Mouse (Mus musculus) intestine, postnatal 0 days (tissue): Measurements from ENCODE around the gene Arhgdia. TPM values are rescaled to one million over a fixed set of nuclear protein-coding genes. Genes with fewer than 3 reads are reported as not detected.
A peak's percentile ranks its signal among the peaks of the same experiment; 100 is the strongest.

Experiments used
- ATAC-seq: fragments of 200-750 bp; cut with Nextera tagmentation; 2 replicates; pipeline ENCODE4 v1.8.0; 2017; ENCODE audit warnings: mild to moderate bottlenecking, moderate TSS enrichment, moderate library complexity
- H3K27ac ChIP-seq: fragments of 300-500 bp; sonication (generic); 2 replicates; pipeline ENCODE4 v1.5.1; 2014; ENCODE audit warnings: mild to moderate bottlenecking, low read depth, low read length, moderate library complexity
- H3K27me3 ChIP-seq: fragments of 300-500 bp; sonication (generic); replicated peaks from 2 replicates; pipeline ENCODE4 v1.6.1; 2014; ENCODE audit warnings: low read length, mixed read lengths; ENCODE audit not compliant: control insufficient read depth, insufficient read depth
- H3K36me3 ChIP-seq: fragments of 300-500 bp; sonication (generic); 2 replicates; pipeline ENCODE4 v1.6.1; 2014; ENCODE audit warnings: mild to moderate bottlenecking, moderate library complexity; ENCODE audit not compliant: control insufficient read depth, insufficient read depth
- H3K4me1 ChIP-seq: fragments of 300-500 bp; sonication (generic); replicated peaks from 2 replicates; pipeline ENCODE4 v1.6.1; 2014; ENCODE audit warnings: antibody characterized with exemption, low read length, mixed read lengths; ENCODE audit not compliant: control insufficient read depth, insufficient read depth
- H3K4me2 ChIP-seq: fragments of 300-500 bp; sonication (generic); replicated peaks from 2 replicates; pipeline ENCODE4 v1.6.1; 2014; ENCODE audit warnings: low read depth, mild to moderate bottlenecking, moderate library complexity
- H3K4me3 ChIP-seq: fragments of 300-500 bp; sonication (generic); 2 replicates; pipeline ENCODE4 v1.5.1; 2014; ENCODE audit warnings: low read depth, low read length
- H3K9ac ChIP-seq: fragments of 300-500 bp; sonication (generic); 2 replicates; pipeline ENCODE4 v1.6.1; 2014; ENCODE audit warnings: mild to moderate bottlenecking, low read depth, low read length
- H3K9me3 ChIP-seq: fragments of 300-500 bp; sonication (generic); 2 replicates; pipeline ENCODE4 v1.6.1; 2016; ENCODE audit warnings: mixed run types; ENCODE audit not compliant: control insufficient read depth
- CTCF ChIP-seq: sonication (generic); IDR thresholded peaks from 2 replicates; pipeline ENCODE4 v1.5.1; 2016; ENCODE audit warnings: low read depth, mild to moderate bottlenecking, control low read depth, antibody characterized with exemption, moderate library complexity
- WGBS: fragments of 180-500 bp; shearing (Covaris S2); extraction: QIAGEN DNeasy Blood & Tissue Kit; methylation state at CpG from one replicate; pipeline ENCODE4 v1.1.7; 2014; 5-methylcytosine and 5-hydroxymethylcytosine counted together
- polyA plus RNA-seq: library from polyadenylated mRNA; unstranded; fragments of >200 nt; fragmentation: Nextera tagmentation; extraction: Ambion mirVana; gene quantifications from 2 replicates; pipeline ENCODE4 v1.2.1, GENCODE M21; 2015

Gene Arhgdia
- polyA plus RNA-seq, 1 experiment from 2014 or later = 493 TPM

DNA sequence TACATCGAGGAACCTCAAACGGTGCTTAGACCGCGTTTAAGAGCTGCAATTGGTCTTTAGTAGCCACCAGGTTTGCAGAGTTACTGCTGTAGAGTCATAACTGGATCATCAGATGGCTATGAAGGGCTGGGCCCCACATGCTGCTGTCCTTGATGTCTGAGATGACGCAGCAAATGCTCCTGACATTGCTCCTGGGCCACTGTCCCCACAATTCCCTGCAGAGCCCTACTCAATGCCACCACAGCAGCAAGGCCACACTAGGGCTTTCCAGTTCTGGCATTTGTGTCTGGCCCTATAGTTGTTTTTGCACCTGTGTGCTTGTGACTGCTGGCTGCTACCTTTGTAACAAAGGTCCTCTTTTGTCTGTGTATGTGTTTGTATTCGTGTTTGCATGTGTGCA lies 41.4 kb upstream of the Arhgdia start:
- Histone ChIP-seq H3K4me2 (no peak overlapping the region), H3K9me3 (no peaks in the 10 kb centered on the region), H3K4me1 (peaks cover 4% of the 10 kb centered on the region; the same call in 1 of the 2 replicates), H3K36me3 (peaks cover 57% of the 10 kb centered on the region), H3K27me3 (no peaks in the 10 kb centered on the region), H3K4me3 (no peak overlapping the region), H3K27ac (no peak overlapping the region), H3K9ac (no peak overlapping the region)
- WGBS = 85% methylated on average over 6 of the region's 6 CpGs
- no peak for TF ChIP-seq CTCF
- ATAC-seq = no peak

DNA sequence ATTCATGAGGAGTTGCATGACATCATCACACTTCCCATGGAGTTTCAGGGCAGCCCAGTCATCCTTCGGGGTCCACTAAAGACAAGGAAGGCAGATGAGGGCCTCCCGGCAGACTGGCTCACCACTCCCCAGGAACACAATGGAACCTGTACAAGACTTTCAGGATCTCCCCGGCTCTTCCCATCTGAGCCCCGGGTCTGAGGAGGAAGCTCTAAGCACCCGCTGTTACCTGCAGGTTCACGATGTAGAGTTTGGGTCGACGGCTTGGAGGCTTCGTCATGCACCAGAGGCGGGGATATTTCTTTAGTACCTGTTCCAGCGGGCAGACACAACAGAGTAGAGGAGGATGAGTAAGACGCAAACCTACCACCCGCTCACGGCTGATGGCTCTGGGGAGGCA lies 38.8 kb upstream of the Arhgdia start:
- H3K36me3 ChIP-seq = peaks cover 45% of the 10 kb centered on the region
- no peaks in the 10 kb centered on the region for H3K27me3 ChIP-seq
- H3K27ac ChIP-seq = no peak overlapping the region
- no peaks in the 10 kb centered on the region for H3K9me3 ChIP-seq
- no peak overlapping the region for H3K4me2 ChIP-seq
- H3K4me1 ChIP-seq = peaks cover 10% of the 10 kb centered on the region; the same call in 1 of the 2 replicates
- no peak overlapping the region for H3K4me3 ChIP-seq
- 94% methylated on average over 14 of the region's 14 CpGs for WGBS
- H3K9ac ChIP-seq = no peak overlapping the region
- no peak for TF ChIP-seq CTCF
- ATAC-seq = no peak

DNA sequence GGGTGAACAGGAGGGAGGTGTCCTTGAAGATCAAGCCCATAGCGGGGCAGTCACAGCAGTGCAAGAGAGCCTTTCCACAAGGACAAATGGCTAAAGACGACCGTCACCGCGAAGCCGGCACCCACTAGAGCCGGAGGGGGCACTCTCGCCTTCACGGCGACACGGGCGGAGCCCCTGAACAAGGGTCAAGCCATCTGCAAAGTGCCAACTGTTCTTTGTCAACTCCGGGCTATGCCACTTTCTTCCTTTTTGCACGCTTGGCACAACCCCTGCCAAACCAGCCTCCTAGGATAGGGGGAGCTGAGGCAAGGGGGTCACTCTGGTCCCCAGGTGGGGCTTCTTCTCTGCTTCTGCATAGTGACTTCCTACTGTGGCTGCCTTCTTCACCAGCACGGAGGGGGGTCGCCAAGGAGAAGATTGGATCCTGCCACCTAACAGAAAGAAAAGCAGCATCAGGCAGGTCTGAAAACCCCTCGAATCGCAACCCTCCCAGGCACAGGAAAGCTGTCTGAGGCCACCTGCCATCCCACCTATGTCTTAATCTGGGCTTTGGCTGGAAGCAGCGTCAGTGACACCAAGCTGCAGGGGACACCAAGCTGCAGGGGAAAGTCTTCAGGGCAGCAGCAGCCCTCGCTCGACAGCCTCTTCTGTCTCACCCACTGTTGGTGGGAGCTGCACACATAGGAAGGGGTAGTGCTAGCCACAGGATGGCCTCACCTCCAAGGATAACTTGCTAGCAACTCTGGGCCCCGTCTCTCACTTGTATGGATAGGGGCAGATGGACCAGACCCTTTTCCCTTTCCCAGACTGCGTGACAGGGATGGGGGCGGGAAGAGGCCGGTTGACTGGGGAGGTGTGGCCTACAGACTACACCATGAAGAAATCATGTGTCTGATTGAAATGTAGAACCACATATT lies 37.5 kb upstream of the Arhgdia start:
- Histone ChIP-seq H3K9me3 (no peaks in the 10 kb centered on the region), H3K4me1 (peaks cover 10% of the 10 kb centered on the region; the same call in 1 of the 2 replicates), H3K36me3 (peaks cover 55% of the 10 kb centered on the region), H3K9ac (no peak overlapping the region), H3K27me3 (no peaks in the 10 kb centered on the region), H3K27ac (0 out of 2 replicates have a peak overlapping the region, but pooled peaks have one; percentile 98), H3K4me3 (no peak overlapping the region), H3K4me2 (0 out of 2 replicates have a peak overlapping the region, but pooled peaks have one; percentile 84)
- 85% methylated on average over 25 of the region's 25 CpGs for WGBS
- no peak for TF ChIP-seq CTCF
- ATAC-seq = no peak

DNA sequence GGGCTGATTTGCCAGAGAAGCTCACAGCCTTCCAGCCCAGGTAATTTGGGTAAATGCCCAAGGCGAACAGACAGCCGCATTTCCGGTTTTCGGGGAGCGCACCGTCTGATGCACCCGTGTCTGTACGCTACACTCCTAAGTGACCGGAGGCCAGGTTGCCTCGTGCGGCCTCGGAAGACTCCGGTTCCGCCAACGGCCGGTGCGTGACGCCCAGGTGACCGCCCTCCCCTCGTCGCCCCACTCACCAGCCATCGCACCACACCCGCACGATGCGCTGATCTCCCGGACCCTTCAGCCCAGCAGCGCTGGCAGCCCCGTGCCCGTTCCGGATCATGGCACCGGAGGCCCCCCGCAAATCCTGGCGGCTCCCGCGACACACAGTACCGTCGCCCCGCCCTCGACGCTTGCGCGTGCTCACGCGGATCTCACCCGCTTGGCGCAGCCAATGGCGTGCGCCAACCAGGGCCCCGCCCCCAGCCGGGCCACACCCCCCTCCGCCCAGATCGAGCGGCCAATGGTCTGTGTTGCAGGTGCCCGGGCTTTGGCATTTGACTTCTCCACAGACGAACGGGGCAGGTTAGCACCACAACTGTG lies 36.2 kb upstream of the Arhgdia start, which contains the start of gene Pcyt2:
Gene Pcyt2, minus strand, starts transcription at position 418 of the 594 bp plus-strand sequence.
- Histone ChIP-seq H3K27ac (peak within 1 kb of the TSS; percentile 98), H3K27me3 (no peaks in the 10 kb centered on the region)

DNA sequence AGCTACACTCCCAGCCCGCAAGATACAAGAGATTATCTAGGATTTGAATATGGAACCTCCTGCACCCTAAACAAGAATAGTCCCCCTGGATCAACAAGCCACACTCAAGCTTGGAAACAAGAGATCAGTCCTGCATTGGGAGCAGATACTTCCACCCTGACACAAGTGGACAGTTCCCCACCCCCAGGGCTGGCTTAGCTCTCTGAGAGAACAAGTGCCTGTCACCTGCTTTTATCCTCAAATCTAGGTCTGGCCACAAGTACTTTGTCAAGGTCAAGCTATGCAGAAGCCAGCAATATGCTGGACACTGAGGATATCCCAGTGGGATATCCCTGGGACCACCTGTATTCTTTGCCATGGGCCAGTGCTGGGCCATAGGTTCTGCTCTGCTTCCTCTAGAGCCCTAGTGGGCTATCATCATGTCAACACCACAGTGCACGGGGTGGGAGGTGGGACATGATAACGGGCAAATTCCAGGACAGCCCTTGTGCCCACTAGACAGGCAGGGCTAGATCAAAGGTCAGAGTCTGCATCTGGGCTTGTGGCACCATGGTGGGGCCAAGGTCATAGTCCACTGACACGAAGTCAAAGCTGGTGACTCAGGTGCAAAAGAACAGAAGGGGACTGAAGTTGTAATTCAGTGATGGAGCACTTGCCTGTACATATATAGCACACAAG lies 35.3 kb upstream of the Arhgdia start:
- Histone ChIP-seq H3K27me3 (no peaks in the 10 kb centered on the region), H3K9me3 (no peaks in the 10 kb centered on the region), H3K27ac (peak overlapping the region; percentile 98), H3K4me3 (peak overlapping the region; percentile 84), H3K9ac (peak overlapping the region; percentile 94), H3K4me1 (peaks cover 6% of the 10 kb centered on the region; the same call in 1 of the 2 replicates), H3K4me2 (peak overlapping the region; percentile 84), H3K36me3 (peaks cover 64% of the 10 kb centered on the region)
- 25% methylated on average over 4 of the region's 4 CpGs for WGBS
- no peak for TF ChIP-seq CTCF
- ATAC-seq = peak; percentile 58

More for the DNA sequence above, 36.2 kb upstream of the Arhgdia start, which contains the start of gene Pcyt2:
- Histone ChIP-seq H3K9me3 (no peaks in the 10 kb centered on the region), H3K9ac (peak within 1 kb of the TSS; percentile 94), H3K4me2 (peak within 1 kb of the TSS; percentile 84), H3K4me3 (peak within 1 kb of the TSS; percentile 84), H3K4me1 (peaks cover 6% of the 10 kb centered on the region; the same call in 1 of the 2 replicates), H3K36me3 (peaks cover 58% of the 10 kb centered on the region)
- WGBS = under 1% methylated on average over 55 of the region's 56 CpGs
- ATAC-seq = peak; percentile 85
- no peak for TF ChIP-seq CTCF
